Mouse (Mus musculus) embryo, embryonic 10.5 days (tissue): Measurements from ENCODE around the gene Rps12-ps3.

ENCODE experiments used
- DNase-seq: peaks from one replicate; pipeline ENCODE4 v3.0.0-alpha.2; 2015; ENCODE audit warnings: low spot score

The Rps12-ps3 gene

DNA sequence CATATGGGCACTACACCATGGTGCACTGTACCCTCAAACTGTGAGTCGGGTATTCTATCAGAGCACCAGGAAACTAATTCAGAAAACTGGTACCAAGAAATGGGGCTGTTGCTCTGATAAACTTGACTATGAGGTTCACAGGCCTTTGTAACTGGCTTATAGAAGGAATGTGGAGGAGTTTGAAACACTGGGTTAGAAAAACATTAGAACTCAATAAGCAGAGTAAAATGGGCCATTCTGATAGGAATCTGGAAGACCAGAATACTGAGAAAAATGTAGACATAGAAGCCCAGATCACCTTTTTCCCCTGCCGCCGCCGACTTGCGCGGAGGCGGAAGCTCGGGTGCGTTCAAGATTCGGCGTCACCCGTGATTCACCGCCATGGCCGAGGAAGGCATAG, at the start of gene Rps12-ps3:
Gene Rps12-ps3 (plus strand): TSS at position 301 of the 400 bp plus-strand sequence.
- DNase-seq = no peak

DNA sequence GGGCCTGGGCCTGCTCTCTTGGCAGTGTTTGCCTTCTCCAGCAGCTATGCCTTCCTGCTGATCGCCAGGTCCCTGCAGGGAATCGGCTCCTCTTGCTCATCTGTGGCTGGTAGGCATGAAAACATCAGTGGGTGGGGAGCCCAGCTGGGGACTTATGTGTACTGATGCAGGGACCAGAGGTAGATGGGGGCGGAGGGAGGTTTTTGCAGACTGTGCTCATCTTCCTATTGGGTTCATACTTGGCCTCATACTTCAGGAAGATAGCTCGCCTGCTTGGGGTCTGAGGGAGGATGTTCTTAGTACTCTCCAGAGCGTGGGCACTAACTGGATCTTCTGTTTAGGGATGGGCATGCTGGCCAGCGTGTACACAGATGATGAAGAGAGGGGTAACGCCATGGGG, 48.9 kb upstream of the Rps12-ps3 start:
- DNase-seq = no peak

DNA sequence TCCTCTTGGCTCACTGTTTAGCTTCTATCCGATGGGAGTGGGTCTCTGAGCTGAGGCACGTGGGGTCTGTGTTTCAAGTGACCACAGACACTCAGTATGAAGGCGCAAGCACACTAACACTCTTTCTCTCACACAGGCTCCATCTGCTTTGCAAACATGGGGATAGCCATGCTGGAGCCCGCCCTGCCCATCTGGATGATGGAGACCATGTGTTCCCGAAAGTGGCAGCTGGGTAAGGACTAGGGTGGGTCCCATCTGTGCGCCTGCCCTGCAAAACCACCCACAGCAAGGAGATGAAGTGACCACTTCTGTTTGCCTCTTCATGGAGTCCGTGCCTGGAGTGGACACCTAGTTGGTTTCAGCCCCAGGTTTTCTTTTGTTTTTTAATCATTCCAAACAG, 45.7 kb upstream of the Rps12-ps3 start:
- no peak for DNase-seq

DNA sequence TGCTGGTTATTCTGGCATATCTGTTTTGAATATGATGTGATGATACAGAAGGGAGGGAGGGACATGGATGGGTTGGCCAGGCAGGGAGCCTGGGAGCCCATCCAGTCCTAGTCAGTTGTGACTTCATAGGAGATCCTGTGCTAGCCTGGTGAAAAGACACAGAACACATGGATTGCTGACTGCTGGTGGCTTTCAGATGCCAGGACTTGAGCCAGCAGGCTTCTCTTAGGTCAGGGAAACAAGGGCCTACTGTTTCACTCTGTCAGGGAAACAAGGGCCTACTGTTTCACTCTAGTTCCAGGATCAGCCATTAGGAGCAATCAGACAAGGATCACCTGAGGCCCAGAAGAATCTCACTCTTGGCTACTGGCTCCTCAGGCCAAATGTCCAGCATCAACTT, 41.2 kb upstream of the Rps12-ps3 start:
- DNase-seq = no peak

DNA sequence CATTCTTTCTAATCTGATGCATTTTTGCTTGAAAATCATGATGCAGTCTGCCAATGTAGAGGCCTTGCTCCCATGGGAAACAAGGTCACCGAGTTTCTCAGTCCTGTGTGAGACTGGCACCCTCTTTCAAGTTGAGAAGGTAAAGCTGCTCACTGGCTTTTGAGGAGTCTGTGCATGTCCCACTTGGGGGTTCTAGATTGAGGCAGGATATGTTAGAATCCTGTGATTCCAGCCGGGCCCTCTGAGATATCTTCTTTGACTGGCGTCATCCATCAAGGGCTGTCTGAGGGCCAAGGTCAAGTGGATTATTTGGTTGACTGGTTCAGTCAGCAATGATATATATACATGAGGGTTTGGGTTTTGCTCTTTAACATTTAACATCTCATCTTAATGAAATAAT, 40.1 kb upstream of the Rps12-ps3 start:
- no peak for DNase-seq

DNA sequence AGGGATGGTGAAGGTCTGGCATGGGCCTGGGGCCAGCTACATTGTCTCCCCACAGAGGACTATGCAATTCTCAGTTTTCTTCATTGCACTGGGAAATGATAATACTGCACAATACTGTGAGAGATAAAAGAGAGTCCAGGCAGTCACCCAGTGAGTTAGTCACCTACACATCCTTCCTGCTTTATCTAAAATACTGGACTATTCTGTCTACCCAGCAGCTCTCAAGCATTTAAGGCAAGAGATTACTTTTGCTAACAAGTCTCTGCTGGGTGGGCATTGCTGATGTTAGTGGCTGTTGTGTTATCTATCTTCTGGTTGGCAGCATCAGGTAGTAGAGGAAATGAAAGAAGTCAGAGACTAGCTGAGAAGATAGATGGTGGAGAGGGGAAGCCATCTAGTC, 33.0 kb upstream of the Rps12-ps3 start:
- no peak for DNase-seq

DNA sequence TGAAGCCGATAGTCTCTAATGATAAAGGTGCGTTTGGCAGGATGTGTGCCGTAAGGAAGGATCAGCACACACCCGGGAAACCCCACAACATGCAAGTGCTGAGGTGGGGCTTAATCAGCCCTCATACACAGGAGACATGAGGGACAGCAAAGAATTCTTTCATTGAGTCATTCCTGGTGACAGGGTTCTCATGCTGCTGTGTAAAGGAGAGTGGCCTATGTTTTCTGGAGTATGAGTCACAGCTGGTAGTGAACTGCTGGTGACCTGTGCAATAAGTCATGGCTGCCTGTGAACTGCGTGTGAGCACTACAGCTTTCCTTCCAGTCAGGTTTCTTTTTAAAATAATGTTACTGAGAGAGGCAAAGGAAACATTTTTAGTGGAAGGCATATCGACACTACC, 32.3 kb upstream of the Rps12-ps3 start:
- no peak for DNase-seq

DNA sequence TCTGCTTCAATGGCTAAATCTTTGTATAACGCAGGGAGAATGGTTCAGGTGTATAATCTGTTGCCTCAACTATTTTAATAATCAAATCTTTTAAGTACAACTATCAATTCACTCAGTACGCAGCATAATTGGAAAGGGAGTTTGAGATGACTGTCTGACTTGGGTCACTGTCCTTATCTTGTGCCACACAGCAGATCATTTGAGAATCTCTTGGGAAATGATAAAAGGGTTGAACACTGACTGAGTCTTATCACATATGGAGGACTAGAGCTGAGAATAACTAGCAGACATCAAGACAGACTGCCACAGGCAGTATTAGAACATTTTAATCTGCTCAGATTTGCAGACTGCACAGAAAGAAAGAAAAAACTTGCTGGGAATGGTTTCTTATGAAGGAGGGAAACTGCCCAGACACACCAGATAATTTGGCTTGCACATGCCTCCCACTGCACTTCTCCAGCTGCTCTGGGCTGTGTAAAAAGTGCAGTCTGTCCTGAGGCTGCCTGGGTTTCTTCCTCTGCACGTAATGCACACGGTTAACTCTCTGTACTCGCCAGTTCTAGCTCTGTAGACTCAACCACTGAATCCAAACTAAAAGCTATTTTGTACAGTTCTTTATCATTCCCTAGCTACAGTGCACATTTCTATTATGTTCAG, 29.8 kb upstream of the Rps12-ps3 start:
- no peak for DNase-seq

DNA sequence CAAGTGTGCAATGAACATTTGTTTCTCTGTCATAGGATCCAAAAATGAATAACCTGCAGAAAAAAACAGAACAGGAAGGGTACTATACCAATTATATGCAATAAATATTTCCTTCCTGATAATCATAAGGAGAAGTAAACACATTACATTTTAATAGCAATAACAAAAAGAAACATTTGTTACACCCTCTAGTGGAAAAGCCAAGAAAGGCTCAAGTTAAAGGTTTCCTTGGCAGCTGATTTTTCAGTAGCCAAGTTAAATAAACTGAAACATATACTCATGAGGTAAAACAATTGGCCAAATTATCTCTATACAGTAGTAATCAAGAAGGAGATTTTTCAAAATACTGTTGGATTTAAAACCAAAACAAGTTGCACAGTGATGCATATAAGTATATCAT, 6.8 kb upstream of the Rps12-ps3 start:
- no peak for DNase-seq

DNA sequence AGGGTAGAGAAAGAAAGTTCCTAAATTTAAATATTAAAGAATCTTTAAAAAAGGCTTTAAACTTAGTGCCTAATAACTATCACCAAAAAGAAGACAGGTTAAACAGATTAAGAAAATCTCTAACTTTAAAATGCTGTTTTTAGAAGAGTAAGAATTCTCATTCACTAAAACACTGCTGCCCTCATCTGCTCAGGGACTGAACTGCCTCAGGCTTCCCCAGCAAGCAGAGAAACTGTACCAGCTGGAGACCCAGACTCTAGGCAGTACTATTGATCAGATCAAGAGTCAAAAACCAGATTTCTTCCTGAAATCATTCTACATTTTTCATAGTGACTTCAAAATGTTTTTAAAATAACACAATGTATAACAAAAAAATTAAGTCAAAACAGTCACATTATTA, 5.5 kb upstream of the Rps12-ps3 start:
- DNase-seq = peak; percentile 54

DNA sequence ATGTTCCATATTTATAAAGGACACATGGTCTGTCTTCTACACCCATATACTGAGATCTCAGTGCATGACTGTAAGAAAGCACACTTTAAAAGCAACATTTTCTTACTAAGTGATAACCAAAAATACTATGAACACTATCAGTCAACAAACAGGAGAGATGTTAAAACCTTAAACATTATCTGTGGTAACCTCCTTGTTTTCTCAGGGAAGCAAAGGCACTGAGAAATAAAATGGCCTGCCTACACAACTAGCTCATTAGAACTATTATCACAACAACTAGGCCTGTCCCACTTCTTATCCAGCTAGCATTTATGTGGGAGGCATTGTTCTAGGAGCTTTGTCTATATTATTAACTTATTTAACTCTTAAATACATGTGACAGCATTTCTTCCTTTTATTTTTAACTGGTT, 8.7 kb downstream of the Rps12-ps3 start:
- DNase-seq = no peak

DNA sequence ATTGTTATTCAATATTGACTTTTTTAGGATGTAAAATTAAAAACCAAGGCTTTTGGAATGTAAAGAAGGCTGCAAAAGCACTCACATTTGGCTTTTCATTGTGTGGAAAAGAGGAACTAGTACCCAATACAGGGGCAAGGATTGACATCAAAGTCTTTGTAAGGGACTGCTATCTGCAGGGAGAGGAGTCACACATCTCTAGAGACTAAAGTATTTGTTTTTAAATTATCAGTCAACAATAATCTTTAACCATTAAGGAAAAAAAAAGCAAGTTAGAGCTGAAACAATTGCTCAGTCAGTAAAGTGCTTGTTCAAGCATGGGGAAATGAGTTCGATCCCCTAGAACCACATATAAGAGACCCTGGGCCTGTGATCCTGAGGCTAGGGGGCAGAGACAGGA, 14.6 kb downstream of the Rps12-ps3 start:
- DNase-seq = no peak

DNA sequence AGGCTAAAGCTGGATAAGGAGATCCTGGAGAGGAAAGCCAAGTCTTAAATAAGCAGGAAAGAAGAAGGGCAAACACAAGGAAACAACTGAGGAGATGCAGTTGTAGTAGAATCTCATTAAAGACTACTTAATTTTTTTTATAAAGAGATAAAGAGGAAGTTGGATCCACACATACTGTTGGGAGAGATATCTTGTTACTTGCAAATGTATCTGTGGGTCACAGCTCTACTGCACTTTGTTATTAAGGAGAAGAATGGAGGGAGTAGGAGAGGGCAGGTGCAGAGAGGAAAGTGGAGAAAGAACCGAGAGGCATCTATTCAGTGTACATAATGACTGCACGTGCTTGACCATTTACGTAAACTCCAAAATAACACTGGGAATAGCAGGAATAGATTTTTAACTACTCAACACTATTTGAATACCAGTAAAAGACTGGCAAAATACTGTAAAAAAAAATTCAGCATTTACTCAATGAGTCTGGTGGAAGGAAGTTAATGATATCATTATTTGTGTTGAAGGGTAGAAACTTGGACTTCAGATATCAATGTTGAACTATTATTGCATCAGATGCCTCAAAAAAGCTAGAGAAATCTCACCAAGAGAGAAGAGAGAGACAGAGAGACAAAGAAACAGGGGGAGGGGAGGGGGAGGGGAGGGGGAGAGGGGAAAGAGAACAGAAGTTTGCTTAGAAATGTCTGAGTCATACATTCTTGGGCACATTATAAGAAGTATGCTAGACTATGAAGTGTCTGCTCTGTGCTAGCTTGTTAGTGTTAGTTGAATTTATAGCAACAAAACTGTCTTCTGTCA, 16.0 kb downstream of the Rps12-ps3 start:
- DNase-seq = no peak

DNA sequence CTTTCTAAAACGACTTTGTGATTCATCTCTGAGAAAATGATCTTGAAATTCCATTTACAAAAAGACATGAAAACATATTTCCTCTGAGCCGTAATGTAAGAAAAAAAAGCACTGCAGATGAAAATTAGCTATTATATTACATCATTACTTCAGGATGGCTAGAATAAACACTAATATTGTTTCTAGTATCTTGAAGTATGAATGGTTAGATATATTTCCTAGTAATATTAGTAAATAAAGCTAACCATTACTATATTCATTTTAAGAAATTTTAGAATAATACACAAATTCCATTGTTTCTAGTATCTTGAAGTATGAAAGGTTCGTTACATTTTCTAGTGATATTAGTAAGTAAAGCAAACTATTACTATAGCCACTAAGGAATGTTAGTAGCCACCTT, 17.8 kb downstream of the Rps12-ps3 start:
- DNase-seq = no peak

DNA sequence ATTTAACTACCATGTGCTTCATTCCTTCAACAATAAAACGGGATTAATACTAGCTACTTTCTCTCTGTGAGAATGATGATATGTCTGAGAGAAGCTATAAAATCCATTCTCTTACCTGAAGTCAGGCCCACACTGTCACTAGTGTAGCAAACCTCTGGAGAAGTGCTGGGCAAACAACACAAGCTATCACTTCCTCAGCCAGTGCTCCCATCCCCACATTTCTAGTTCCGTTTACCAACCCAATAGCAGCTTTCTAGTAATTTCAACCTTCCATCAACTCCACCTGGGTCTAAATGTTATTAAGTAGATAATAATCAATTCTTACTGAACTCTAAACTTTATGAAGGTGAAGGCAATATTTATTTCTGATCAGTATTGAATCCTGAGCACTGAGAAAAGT, 20.9 kb downstream of the Rps12-ps3 start:
- DNase-seq = no peak

DNA sequence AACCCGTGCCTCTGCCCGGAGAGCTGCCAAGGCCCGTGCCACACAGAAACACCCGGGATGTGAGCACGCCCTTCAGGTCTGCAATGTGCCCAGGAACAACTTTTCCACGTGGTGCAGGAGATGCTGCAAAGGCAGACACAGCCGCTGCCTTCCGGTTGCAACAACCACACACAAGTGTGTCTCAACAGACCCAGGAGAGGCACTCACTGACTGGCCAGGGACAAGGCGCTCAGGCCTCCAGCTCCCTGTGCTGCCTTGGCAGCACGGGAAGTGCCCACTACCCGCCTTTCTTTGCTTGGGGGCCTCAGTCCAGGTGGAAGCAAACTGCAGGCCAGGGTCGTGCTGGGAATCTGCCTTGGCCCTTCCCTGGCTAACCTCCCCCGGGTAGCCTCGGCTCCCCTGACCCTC, 22.2 kb downstream of the Rps12-ps3 start:
- DNase-seq = peak; percentile 51

DNA sequence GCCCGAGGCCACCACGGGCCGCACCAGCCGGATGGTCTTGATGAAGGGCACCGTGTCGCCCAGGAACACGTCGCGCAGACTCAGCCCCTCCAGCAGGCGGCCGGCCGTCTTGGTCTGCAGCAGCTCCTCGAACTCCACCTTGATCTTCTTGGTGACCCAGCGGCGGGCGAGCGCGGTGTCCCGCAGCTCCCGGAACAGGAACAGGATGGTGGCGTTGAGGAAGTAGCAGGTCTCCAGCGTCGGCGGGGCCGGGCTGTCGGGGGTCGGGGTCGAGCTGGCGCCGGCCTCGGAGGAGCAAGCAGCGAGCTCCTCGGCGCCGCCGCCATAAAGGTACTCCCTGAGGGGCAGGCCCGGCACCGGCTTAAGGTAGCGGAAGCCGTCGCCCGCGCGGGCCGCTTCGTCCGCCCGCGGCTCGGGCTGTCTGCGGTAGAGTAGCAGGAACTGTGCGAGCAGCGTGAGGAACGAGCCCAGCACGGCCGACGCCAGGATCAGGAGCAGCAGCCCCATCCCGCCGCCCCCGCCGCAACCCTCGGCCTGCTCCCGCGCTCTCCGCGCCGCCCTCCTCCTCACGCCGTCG, 23.1 kb downstream of the Rps12-ps3 start:
- DNase-seq = peak; percentile 62

DNA sequence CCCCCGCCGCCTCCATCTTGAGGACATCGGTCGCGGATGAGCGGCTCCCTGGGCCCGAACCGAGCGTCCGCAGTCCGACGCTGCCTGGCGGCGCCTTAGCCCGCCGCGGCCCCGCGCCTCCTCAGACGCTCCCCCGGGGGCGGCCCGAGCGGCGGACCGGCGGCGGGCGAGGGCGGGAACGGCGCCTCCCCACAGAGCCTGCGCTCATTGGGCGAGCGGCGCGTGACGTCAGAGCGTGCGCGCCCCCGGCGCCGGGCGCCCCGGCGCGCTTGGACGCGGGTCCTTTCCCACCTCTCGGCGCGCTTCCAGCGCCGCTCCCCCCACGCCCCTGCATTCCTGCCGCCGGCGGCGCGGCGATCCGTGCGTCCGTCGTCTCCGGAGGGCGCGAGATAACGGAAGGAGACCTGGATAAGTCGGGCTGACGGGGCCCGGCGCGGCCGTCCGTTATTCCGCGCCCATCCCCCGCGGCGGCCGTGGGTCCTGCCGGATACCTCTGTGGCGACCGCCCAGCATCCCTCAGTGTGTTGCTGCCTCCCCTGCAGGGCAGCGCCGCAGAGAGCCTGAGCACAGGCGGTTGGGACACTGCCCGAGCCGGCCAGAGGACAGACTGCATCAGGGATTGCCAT, 23.7 kb downstream of the Rps12-ps3 start, which contains the start of gene Pdzd8:
Gene Pdzd8 (minus strand): TSS at position 123 of the 626 bp plus-strand sequence.
- DNase-seq = peak; percentile 93

DNA sequence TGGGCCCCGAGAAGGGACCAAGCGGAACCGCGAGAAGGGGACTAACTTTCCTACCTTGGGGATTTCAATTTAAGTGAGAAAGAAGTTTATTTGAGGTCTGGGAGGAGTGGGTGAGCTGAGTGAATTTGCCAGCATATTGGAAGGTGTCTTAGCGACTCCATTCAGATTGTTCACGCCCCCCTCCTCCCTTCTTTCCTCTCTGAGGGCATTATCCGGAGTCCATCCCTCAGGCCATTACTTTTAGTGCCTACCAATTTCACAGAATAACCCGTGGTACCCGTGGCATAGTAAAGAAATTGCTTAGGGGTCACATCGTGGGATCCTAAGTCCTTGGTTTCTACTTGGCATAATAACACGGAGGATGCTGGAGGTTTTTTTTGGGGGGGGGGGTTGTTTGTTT, 24.2 kb downstream of the Rps12-ps3 start:
- peak; percentile 63 for DNase-seq

DNA sequence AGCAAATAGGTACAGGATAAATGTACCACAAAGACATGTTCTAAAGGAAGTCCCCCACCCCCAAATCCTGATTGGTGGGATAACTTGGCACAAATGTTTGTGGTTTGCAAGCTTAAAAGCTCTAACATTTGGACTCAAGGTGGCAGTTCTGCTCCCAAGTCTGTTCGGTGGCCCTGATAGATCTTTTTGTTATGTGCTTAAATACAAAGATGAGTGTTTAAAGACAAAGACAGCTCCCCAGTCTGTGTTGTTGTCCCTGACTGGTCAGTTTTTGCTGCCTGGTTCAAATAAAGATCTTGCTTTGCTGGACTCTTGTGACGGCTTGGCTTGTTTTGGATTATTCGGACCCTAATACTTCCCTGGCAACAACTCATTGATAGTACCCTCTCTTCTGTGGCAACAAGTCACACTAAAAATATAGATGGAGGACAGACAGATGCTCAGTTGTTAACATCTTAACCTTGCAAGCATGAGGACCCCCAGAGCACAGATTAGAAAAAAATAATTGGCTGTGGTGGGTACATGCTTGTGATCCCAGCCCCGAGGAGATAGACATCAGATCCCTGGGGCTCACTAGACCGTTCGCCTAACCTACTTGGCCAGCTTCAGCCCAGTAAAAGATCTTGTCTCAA, 27.4 kb downstream of the Rps12-ps3 start:
- no peak for DNase-seq

DNA sequence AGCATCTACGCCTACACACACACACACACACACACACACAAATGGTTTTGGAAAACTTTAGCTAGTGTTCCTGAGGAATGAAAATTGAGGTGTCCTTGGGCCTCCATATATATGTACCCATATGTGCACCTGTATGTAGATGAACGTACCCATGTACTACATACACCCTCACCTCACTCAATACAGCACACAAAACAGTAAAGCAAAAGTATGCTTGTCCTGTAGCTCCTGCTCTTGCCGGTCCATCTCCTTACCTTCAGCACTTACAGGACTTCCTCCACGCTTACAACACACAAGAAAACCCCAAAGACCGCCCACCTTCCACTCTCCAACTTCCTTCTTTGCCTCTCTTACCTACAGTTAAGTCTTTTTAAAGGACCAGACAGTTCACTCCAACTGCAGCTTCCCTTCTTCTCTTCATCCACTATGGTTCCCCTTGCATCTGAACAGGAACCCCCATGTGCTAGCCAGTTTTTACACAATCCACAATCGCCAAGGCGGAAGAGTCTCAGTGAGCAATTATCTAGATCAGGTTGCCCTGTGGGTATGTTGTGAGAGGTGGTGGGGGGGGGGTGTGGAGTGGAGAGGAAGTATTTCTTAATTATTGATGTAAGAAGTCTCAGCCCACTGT, 28.3 kb downstream of the Rps12-ps3 start:
- DNase-seq = no peak
